Mouse (Mus musculus) thymus, adult 2 months (tissue): ENCODE data around the gene Tbl3.

Source experiments
- CTCF ChIP-seq: fragments of 200-500 bp; IDR thresholded peaks from 2 replicates; pipeline ENCODE4 v1.5.1; 2012; ENCODE audit warnings: mild to moderate bottlenecking, control low read depth, low read length, moderate library complexity, borderline replicate concordance; ENCODE audit not compliant: control insufficient read depth, poor library complexity, insufficient read depth; ENCODE audit errors: extremely low read depth
- POLR2A ChIP-seq: fragments of 200-500 bp; IDR thresholded peaks from 2 replicates; pipeline ENCODE4 v1.6.1; 2012; ENCODE audit warnings: mild to moderate bottlenecking, low read length, control low read depth, moderate library complexity; ENCODE audit not compliant: control insufficient read depth, poor library complexity, insufficient read depth; ENCODE audit errors: extremely low read depth

- TF ChIP-seq POLR2A (no peak), CTCF (no peak)
Observed at GRCm38 (mm10) chr17:24725637-24726390, 18.4 kb upstream of the Tbl3 start.
